Mouse (Mus musculus) bone marrow, adult 2 months (tissue): Measurements from ENCODE around the gene Colgalt2. TPM values are rescaled to one million over a fixed set of nuclear protein-coding genes. Genes with fewer than 3 reads are reported as not detected.
"Not testable (repeated sequence)": the region's sequence is repeated elsewhere in the genome, so short reads cannot be mapped to it uniquely, and the experiment has no call there.

Experiments used
- H3K27ac ChIP-seq: fragments of 200-500 bp; 2 replicates; pipeline ENCODE4 v1.5.1; 2012; ENCODE audit warnings: low read depth, mild to moderate bottlenecking, control low read depth, inconsistent platforms, low read length; ENCODE audit not compliant: control insufficient read depth, poor library complexity, insufficient read depth
- H3K4me1 ChIP-seq: fragments of 200-500 bp; 2 replicates; pipeline ENCODE4 v1.6.1; 2011; ENCODE audit warnings: low read length; ENCODE audit not compliant: control insufficient read depth, insufficient read depth
- H3K4me3 ChIP-seq: fragments of 200-500 bp; replicated peaks from 2 replicates; pipeline ENCODE3; 2011; ENCODE audit warnings: mild to moderate bottlenecking, low read depth, low read length, control low read depth; ENCODE audit not compliant: control insufficient read depth
- CTCF ChIP-seq: fragments of 200-500 bp; IDR thresholded peaks from 2 replicates; pipeline ENCODE4 v1.5.1; 2011; ENCODE audit warnings: low read length, control low read depth; ENCODE audit not compliant: control insufficient read depth, insufficient read depth
- POLR2A ChIP-seq: fragments of 200-500 bp; IDR thresholded peaks from 2 replicates; pipeline ENCODE4 v1.6.1; 2011; ENCODE audit warnings: low read depth, mild to moderate bottlenecking, control low read depth, low read length, borderline replicate concordance; ENCODE audit not compliant: control insufficient read depth
- WGBS: fragments of 180-500 bp; shearing (Covaris S2); methylation state at CpG from one replicate; pipeline ENCODE4 v1.1.7; 2018; 5-methylcytosine and 5-hydroxymethylcytosine counted together
- polyA plus RNA-seq: library from polyadenylated mRNA; stranded (reverse); fragments of >200 nt; gene quantifications from 2 replicates; pipeline ENCODE4 v1.2.4, GENCODE M21; 2011; ENCODE audit warnings: low replicate concordance; ENCODE audit not compliant: missing spikeins, insufficient read depth, insufficient read length

Gene Colgalt2
- polyA plus RNA-seq, 1 experiment = 0.60 TPM

- TF ChIP-seq CTCF (no peak), POLR2A (no peak)
- Histone ChIP-seq H3K4me1 (no peaks in the 10 kb centered on the region), H3K27ac (no peak overlapping the region), H3K4me3 (no peak overlapping the region)
- 49% methylated on average over 7 of the region's 7 CpGs for WGBS
These were observed 30.2 kb downstream of the Colgalt2 start for GRCm38 (mm10) chr1:152429805-152430204.

DNA sequence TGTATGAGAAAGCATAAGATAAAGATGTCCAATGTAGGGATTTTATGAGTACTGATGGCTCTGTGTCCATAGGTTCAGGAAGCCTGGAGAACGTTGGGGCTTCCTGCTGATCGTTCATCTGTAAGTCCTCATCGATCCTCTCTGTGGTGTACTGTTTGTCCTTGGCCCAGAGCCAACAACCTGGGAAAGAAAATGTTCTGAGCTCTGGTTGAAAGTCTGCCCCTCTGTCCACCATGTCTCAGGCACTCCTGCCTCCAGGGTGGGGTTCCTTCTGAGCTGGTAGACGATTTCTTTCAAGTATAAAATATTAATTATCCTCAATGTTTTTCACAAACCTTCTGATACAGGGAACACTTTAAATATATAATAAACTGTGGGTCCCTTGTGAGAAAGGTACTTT lies 34.5 kb downstream of the Colgalt2 start:
- H3K4me1 ChIP-seq = no peaks in the 10 kb centered on the region
- TF ChIP-seq CTCF (no peak), POLR2A (no peak)
- H3K4me3 ChIP-seq = no peak overlapping the region
- H3K27ac ChIP-seq = no peak overlapping the region
- WGBS = 66% methylated on average over 4 of the region's 4 CpGs

DNA sequence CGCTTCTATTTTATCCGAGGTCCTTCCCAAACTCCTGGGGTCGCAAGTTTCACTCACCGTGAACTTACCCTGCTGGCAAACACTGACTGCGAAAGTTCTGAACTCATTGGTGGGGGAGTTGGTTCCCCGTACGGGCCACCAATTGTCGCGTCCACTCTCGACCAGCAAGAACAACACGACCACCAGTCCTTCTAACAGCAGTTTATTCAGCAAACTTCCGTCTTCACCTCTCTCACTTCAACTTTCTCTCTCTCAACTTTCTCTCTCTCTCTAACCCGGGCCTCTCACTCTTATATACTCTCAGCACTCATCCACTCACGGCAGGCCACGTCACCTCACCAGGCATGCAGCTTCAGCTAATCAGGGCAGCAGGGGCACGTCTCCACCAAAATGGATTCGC lies 37.9 kb downstream of the Colgalt2 start:
- WGBS = 79% methylated on average over 17 of the region's 17 CpGs

DNA sequence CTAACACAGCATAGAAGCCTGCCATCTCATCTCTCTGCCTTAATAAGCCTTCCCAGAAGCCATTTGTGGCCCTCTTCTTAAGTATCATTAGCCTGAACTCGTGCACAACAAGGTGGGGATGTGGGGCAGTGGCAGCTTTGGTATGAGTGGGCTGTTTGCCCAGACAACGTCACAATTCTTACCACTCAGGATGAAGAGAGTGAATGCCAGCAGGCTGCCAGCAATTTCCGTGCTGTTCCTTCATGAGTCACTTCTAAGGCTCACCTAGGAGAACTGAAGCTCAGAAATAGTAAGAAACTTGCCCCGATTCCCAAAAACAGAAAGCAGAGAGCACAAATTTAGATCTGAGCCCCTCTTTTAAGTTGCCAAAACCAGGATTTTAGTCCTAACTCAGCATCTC lies 39.8 kb downstream of the Colgalt2 start:
- TF ChIP-seq POLR2A (no peak), CTCF (no peak)
- no peaks in the 10 kb centered on the region for H3K4me1 ChIP-seq
- H3K27ac ChIP-seq = no peak overlapping the region
- H3K4me3 ChIP-seq = no peak overlapping the region
- WGBS = 53% methylated on average over 4 of the region's 4 CpGs

More for the DNA sequence above, 37.9 kb downstream of the Colgalt2 start:
- H3K4me3 ChIP-seq, H3K4me1 ChIP-seq, H3K27ac ChIP-seq: not testable (repeated sequence)

DNA sequence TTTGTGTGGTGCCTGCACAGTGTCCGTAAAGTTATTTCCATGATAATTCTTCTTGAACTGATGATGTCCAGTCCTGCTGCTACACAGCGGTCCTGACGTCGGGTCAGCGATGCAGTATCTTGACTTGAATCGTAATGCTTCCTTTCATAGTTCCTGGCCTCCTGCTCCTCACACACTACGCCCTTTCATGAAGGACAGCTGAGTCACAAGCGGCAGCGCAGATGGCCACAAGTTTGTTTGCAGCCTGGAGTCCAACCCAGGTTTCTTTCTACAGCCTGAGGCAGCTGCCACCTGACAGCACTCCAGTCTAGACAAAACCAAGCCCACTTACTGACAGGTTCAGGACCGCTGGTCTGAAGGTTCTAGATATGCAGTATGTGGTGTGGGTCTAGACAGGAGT lies 40.2 kb downstream of the Colgalt2 start:
- WGBS = 82% methylated on average over 10 of the region's 10 CpGs
- Histone ChIP-seq H3K4me3 (no peak overlapping the region), H3K4me1 (no peaks in the 10 kb centered on the region), H3K27ac (no peak overlapping the region)
- no peak for TF ChIP-seq CTCF
- no peak for TF ChIP-seq POLR2A

GRCm38 (mm10) chr1:152444630-152445029 lies 45.0 kb downstream of the Colgalt2 start:
- Histone ChIP-seq H3K27ac (no peak overlapping the region), H3K4me1 (no peaks in the 10 kb centered on the region), H3K4me3 (no peak overlapping the region)
- 77% methylated on average over 7 of the region's 7 CpGs for WGBS
- TF ChIP-seq CTCF (no peak), POLR2A (no peak)

- Histone ChIP-seq H3K4me1 (no peaks in the 10 kb centered on the region), H3K27ac (no peak overlapping the region), H3K4me3 (no peak overlapping the region)
- no peak for TF ChIP-seq POLR2A
- no peak for TF ChIP-seq CTCF
- 81% methylated on average over 6 of the region's 6 CpGs for WGBS
These were observed 46.3 kb downstream of the Colgalt2 start for GRCm38 (mm10) chr1:152445925-152446324.

GRCm38 (mm10) chr1:152454536-152454935 lies 54.9 kb downstream of the Colgalt2 start:
- Histone ChIP-seq H3K4me3 (no peak overlapping the region), H3K4me1 (no peaks in the 10 kb centered on the region), H3K27ac (no peak overlapping the region)
- WGBS = 81% methylated on average over 5 of the region's 5 CpGs
- no peak for TF ChIP-seq POLR2A

DNA sequence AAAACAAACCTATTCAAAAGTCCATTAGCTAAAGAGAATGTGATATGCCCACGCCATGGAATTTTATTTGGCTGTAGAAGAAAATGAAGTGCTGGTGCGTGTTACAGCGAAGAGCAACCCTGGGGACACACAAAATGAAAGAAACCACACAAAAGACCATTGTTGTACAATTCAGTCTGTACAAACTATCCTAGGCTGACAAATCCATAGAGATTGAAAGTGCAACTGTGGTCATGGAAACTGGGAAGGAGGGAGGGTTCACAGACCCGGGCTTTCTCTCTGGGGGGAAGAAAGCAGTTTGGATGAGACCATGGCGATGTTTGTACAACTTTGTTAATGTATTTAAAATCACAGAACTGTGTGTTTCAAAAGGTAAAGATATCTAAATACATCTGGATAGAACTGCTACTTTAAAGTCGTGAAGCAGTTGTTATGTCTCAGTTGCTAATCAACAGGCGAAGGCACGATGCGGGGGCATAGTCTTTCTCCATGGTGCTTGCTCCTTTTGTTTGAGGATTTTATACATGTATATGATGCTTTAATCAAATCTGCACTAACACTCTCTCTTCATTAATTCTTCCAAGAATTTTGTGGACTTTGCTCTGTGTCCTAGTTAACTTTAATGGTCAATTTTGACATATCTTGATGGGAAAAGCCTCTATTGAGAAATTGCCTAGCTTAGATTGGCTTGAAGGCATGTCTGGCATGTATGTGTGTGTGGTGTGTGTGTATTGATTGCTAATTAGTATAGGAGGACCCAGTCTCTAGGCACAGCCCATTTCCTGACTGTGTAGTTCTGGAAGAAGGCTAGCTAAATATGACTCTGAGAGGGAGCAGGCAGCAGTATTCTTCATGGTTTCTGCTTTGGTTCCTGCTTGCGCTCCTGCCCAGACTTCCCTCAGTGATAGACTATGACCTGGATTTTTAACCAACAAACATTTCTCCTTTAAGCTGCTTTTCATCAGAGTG lies 55.9 kb downstream of the Colgalt2 start:
- 89% methylated on average over 10 of the region's 10 CpGs for WGBS
- no peak for TF ChIP-seq CTCF
- no peak for TF ChIP-seq POLR2A
- Histone ChIP-seq H3K27ac (no peak overlapping the region), H3K4me3 (no peak overlapping the region), H3K4me1 (no peaks in the 10 kb centered on the region)
